Mouse (Mus musculus) liver, adult 2 months (tissue): ENCODE measurements around the gene Tmed8.

Source experiments
- CTCF ChIP-seq: fragments of 200-500 bp; IDR thresholded peaks from 2 replicates; pipeline ENCODE4 v1.5.1; 2011; ENCODE audit warnings: low read depth, low read length, control low read depth
- POLR2A ChIP-seq: fragments of 200-500 bp; IDR thresholded peaks from 2 replicates; pipeline ENCODE4 v1.6.1; 2011; ENCODE audit warnings: low read length, control low read depth; ENCODE audit not compliant: insufficient read depth; ENCODE audit errors: extremely low read depth

GRCm38 (mm10) chr12:87146966-87147365, 53.3 kb downstream of the Tmed8 start, which contains the start of gene Gstz1:
- TF ChIP-seq POLR2A (0 out of 2 replicates have a peak, but pooled peaks have one; percentile 1), CTCF (no peak)
